Mouse (Mus musculus) thymus, adult 2 months (tissue): ENCODE data around the gene Chit1.

ENCODE experiments used
- CTCF ChIP-seq: fragments of 200-500 bp; IDR thresholded peaks from 2 replicates; pipeline ENCODE4 v1.5.1; 2012; ENCODE audit warnings: mild to moderate bottlenecking, control low read depth, low read length, moderate library complexity, borderline replicate concordance; ENCODE audit not compliant: control insufficient read depth, poor library complexity, insufficient read depth; ENCODE audit errors: extremely low read depth
- POLR2A ChIP-seq: fragments of 200-500 bp; IDR thresholded peaks from 2 replicates; pipeline ENCODE4 v1.6.1; 2012; ENCODE audit warnings: mild to moderate bottlenecking, low read length, control low read depth, moderate library complexity; ENCODE audit not compliant: control insufficient read depth, poor library complexity, insufficient read depth; ENCODE audit errors: extremely low read depth

GRCm38 (mm10) chr1:134164454-134164853 lies 53.4 kb downstream of the Chit1 start:
- TF ChIP-seq POLR2A (no peak), CTCF (no peak)
